Mouse (Mus musculus) B cell, adult 2 months (primary cell): ENCODE measurements around the gene Lrrc7.

Experiments
- DNase-seq, 2 experiments: peaks; one replicate each; pipeline ENCODE4 v3.0.0; 2022

The Lrrc7 gene

GRCm38 (mm10) chr3:158561987-158562360, at the start of gene Lrrc7:
Gene Lrrc7, minus strand, starts transcription at chr3:158562221.
- DNase-seq, result no peak

GRCm38 (mm10) chr3:158607065-158607464, 45.0 kb upstream of the Lrrc7 start:
- DNase-seq, result no peak

GRCm38 (mm10) chr3:158605274-158605673, 43.3 kb upstream of the Lrrc7 start:
- DNase-seq, result no peak

- DNase-seq, result no peak
Measured at GRCm38 (mm10) chr3:158561256-158561986, 600 bp downstream of the Lrrc7 start.

- no peak for DNase-seq
Measured at GRCm38 (mm10) chr3:158560891-158561255, 1.1 kb downstream of the Lrrc7 start.

GRCm38 (mm10) chr3:158559691-158560650, 2.0 kb downstream of the Lrrc7 start:
- DNase-seq, result no peak

- no peak for DNase-seq
Measured at GRCm38 (mm10) chr3:158559131-158559658, 2.8 kb downstream of the Lrrc7 start.

GRCm38 (mm10) chr3:158558631-158559030, 3.4 kb downstream of the Lrrc7 start:
- no peak for DNase-seq

- DNase-seq, result no peak
Measured at GRCm38 (mm10) chr3:158554280-158554679, 7.7 kb downstream of the Lrrc7 start.

- no peak for DNase-seq
Measured at GRCm38 (mm10) chr3:158552105-158552504, 9.9 kb downstream of the Lrrc7 start.

GRCm38 (mm10) chr3:158543481-158543880, 18.5 kb downstream of the Lrrc7 start:
- DNase-seq, result no peak

GRCm38 (mm10) chr3:158532859-158533258, 29.2 kb downstream of the Lrrc7 start:
- DNase-seq, result no peak

GRCm38 (mm10) chr3:158528471-158528870, 33.5 kb downstream of the Lrrc7 start:
- no peak for DNase-seq

GRCm38 (mm10) chr3:158493730-158494129, 68.3 kb downstream of the Lrrc7 start:
- DNase-seq, result no peak

GRCm38 (mm10) chr3:158479677-158480076, 82.3 kb downstream of the Lrrc7 start:
- no peak for DNase-seq

GRCm38 (mm10) chr3:158400600-158400999, 161.4 kb downstream of the Lrrc7 start:
- DNase-seq, result no peak

- DNase-seq, result no peak
Measured at GRCm38 (mm10) chr3:158391534-158391933, 170.5 kb downstream of the Lrrc7 start.

GRCm38 (mm10) chr3:158388076-158388454, 174.0 kb downstream of the Lrrc7 start:
- DNase-seq, result no peak

GRCm38 (mm10) chr3:158387413-158388075, 174.5 kb downstream of the Lrrc7 start:
- no peak for DNase-seq

GRCm38 (mm10) chr3:158386848-158387247, 175.2 kb downstream of the Lrrc7 start:
- DNase-seq, result no peak

- no peak for DNase-seq
Measured at GRCm38 (mm10) chr3:158375885-158376284, 186.1 kb downstream of the Lrrc7 start.

- no peak for DNase-seq
Measured at GRCm38 (mm10) chr3:158369169-158369568, 192.9 kb downstream of the Lrrc7 start.

GRCm38 (mm10) chr3:158365801-158366200, 196.2 kb downstream of the Lrrc7 start:
- no peak for DNase-seq
